13 mouse cellular contexts compared by ENCODE assay signal in genomic region chr5:136382261-136383005, GRCm38 (mm10).
A peak's percentile ranks its signal among the peaks of the same experiment; 100 is the strongest.
DNase-seq lines count a peak whose midpoint lies in the region; ATAC-seq lines count a peak whose summit lies in the region.
"Had no signal": no experiment of that assay in that cellular context is flagged by ENCODE, and none has a peak within 500 bp of the region (broad histone marks: within the 10 kb centered on the region; RNA-seq: fewer than 3 reads in every experiment).

No protein-coding gene starts in this region.

- H3K27me3 ChIP-seq in heart, embryonic 14.5 days (ENCODE audit: control insufficient read depth, insufficient read depth, low read length) = no peaks in the 10 kb centered on the region
- H3K27me3 ChIP-seq in stomach, embryonic 16.5 days (ENCODE audit: control insufficient read depth, insufficient read depth, low read length) = no peaks in the 10 kb centered on the region
- H3K27me3 ChIP-seq: CH12.LX had no signal

- H3K4me1 ChIP-seq in heart, embryonic 14.5 days (ENCODE audit: control insufficient read depth in 2 of 2, insufficient read depth in 2 of 2, low read length in 2 of 2) = peaks cover 8 to 31% of the 10 kb centered on the region in 2 experiments
- H3K4me1 ChIP-seq in stomach, embryonic 16.5 days (ENCODE audit: control insufficient read depth, insufficient read depth, low read length) = no peaks in the 10 kb centered on the region

- ATAC-seq in heart, embryonic 14.5 days (ENCODE audit: insufficient number of reproducible peaks, insufficient read depth, low FRiP score, low read depth) = no peak
- ATAC-seq in stomach, embryonic 16.5 days (ENCODE audit: insufficient read depth, low FRiP score) = peak; percentile 37; the same call in 1 of the 2 replicates
- no peak for ATAC-seq in inflammation-experienced regulatory T-cells, adult 6 months

- H3K36me3 ChIP-seq in heart, embryonic 14.5 days (ENCODE audit: control insufficient read depth, insufficient read depth, low read length) = peaks cover 17% of the 10 kb centered on the region; the same call in 1 of the 2 replicates
- H3K36me3 ChIP-seq in stomach, embryonic 16.5 days (ENCODE audit: control insufficient read depth, insufficient read depth, low read length) = no peaks in the 10 kb centered on the region

- no peak overlapping the region for H3K4me3 ChIP-seq in heart, embryonic 14.5 days (ENCODE audit: control insufficient read depth in 1 of 2, insufficient read depth in 1 of 2, low read depth in 1 of 2, low read length in 2 of 2)
- no peak overlapping the region for H3K4me3 ChIP-seq in stomach, embryonic 16.5 days (replicated peaks; ENCODE audit: low read length)
- H3K4me3 ChIP-seq: gastrocnemius, adult 2 months had no signal

- H3K27ac ChIP-seq in heart, embryonic 14.5 days (replicated peaks in 1 of 2; ENCODE audit: control insufficient read depth in 1 of 2, insufficient read depth in 1 of 2, low read depth in 2 of 2, low read length in 2 of 2) = peak overlapping the region; percentile 37 to 39; a peak in 2 of 4 replicates
- H3K27ac ChIP-seq in stomach, embryonic 16.5 days (ENCODE audit: low read length) = no peak overlapping the region
- H3K27ac ChIP-seq: gastrocnemius, adult 2 months had no signal

- 84% methylated on average over 9 of the region's 9 CpGs for WGBS in heart, embryonic 14.5 days
- WGBS in large intestine, adult 2 months = 60% methylated on average over 9 of the region's 9 CpGs
- WGBS in stomach, embryonic 16.5 days = 80% methylated on average over 9 of the region's 9 CpGs

- H3K9ac ChIP-seq in heart, embryonic 14.5 days (ENCODE audit: low read length) = no peak overlapping the region
- H3K9ac ChIP-seq in stomach, embryonic 16.5 days (ENCODE audit: low read length) = no peak overlapping the region

- 0 out of 2 replicates have a peak, but pooled peaks cover 4% of the 10 kb centered on the region for H3K9me3 ChIP-seq in heart, embryonic 14.5 days (ENCODE audit: control insufficient read depth, low read length)
- H3K9me3 ChIP-seq in stomach, embryonic 16.5 days (replicated peaks; ENCODE audit: control insufficient read depth, low read length) = no peaks in the 10 kb centered on the region

- no peak for DNase-seq in heart, postnatal 4 days
- DNase-seq in T-cell, adult 2 months (ENCODE audit: low spot score) = peak; percentile 4
- DNase-seq in large intestine, adult 2 months (ENCODE audit: low read depth, low spot score) = peak; percentile 59
- DNase-seq in kidney, adult 18-20 months = no peak
- DNase-seq: adrenal gland, postnatal 14 days; cerebellum, adult 11 months; gastrocnemius, adult 2 months; heart, postnatal 14 days; kidney, adult 8-10 months had no signal

- H3K4me2 ChIP-seq in heart, embryonic 14.5 days (ENCODE audit: low read length) = no peak overlapping the region
- no peak overlapping the region for H3K4me2 ChIP-seq in stomach, embryonic 16.5 days (ENCODE audit: low read depth, low read length)

Comparison
In these comparisons a context has a peak if more than half of its experiments do, and no peak if none do; other contexts are left out.
1. DNase-seq: peak in T-cell, adult 2 months (single experiment) and large intestine, adult 2 months (single experiment); none in heart, postnatal 4 days (single experiment) and kidney, adult 18-20 months (single experiment).